Mouse (Mus musculus) ES-Bruce4 (cell line): ENCODE data around the gene Dnttip1. TPM values are rescaled to one million over a fixed set of nuclear protein-coding genes. Genes with fewer than 3 reads are reported as not detected.

Source experiments
- H3K27ac ChIP-seq: 2 replicates; pipeline ENCODE4 v1.5.1; 2012; ENCODE audit warnings: low read length, inconsistent platforms; ENCODE audit not compliant: insufficient read depth
- H3K27me3 ChIP-seq: 2 replicates; pipeline ENCODE4 v1.6.1; 2012; ENCODE audit warnings: mild to moderate bottlenecking, low read length, inconsistent platforms; ENCODE audit not compliant: control insufficient read depth, poor library complexity, insufficient read depth, severe bottlenecking
- H3K36me3 ChIP-seq: 2 replicates; pipeline ENCODE4 v1.6.1; 2012; ENCODE audit warnings: inconsistent platforms, mild to moderate bottlenecking, low read length, moderate library complexity; ENCODE audit not compliant: control insufficient read depth, poor library complexity, insufficient read depth, severe bottlenecking
- H3K4me1 ChIP-seq: one replicate; pipeline ENCODE4 v1.8.1; 2011; ENCODE audit warnings: low read length; ENCODE audit not compliant: control insufficient read depth, insufficient read depth
- H3K4me3 ChIP-seq: 2 replicates; pipeline ENCODE4 v1.5.1; 2011; ENCODE audit warnings: low read depth, mild to moderate bottlenecking, low read length
- H3K9ac ChIP-seq: 2 replicates; pipeline ENCODE4 v1.6.1; 2012; ENCODE audit warnings: low read depth, mild to moderate bottlenecking, inconsistent platforms; ENCODE audit not compliant: poor library complexity, severe bottlenecking
- H3K9me3 ChIP-seq: replicated peaks from 2 replicates; pipeline ENCODE4 v1.6.1; 2012; ENCODE audit warnings: mild to moderate bottlenecking, low read length, inconsistent platforms; ENCODE audit not compliant: control insufficient read depth, poor library complexity, insufficient read depth, severe bottlenecking
- CTCF ChIP-seq: IDR thresholded peaks from one replicate; pipeline ENCODE4 v1.8.1; 2011; ENCODE audit warnings: low read depth, low read length
- EP300 ChIP-seq: IDR thresholded peaks from 2 replicates; pipeline ENCODE4 v1.6.1; 2011; ENCODE audit warnings: low read depth, low read length; ENCODE audit not compliant: insufficient read depth
- POLR2A ChIP-seq: IDR thresholded peaks from one replicate; pipeline ENCODE4 v1.8.1; 2011; ENCODE audit warnings: low read length; ENCODE audit not compliant: insufficient read depth
- polyA plus RNA-seq: library from polyadenylated mRNA; stranded (reverse); fragments of >200 nt; gene quantifications from 2 replicates; pipeline ENCODE4 v1.2.4, GENCODE M21; 2011; ENCODE audit warnings: low read depth; ENCODE audit not compliant: missing spikeins, insufficient read depth, insufficient read length

Dnttip1 gene
- polyA plus RNA-seq, 1 experiment = 30.4 TPM

DNA sequence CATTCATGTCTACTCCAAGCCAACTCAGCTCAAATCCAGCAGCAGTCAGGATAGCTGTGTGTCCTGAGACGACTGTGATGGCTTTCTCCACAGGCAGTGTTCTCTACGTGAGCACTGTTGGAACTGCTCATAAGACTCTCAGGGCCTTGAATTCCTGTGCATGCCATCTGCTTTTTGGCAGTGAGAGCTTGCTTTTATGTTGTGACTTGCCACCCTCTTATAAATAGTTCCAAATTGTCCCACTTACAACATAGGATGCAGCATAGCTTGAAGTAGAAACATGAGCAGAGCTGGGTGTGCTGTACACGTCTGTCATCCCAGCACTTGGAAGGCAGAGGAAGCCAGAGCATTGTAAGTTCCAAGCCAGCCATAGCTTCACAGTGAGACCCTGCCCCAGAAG, 20.1 kb downstream of the Dnttip1 start:
- H3K4me3 ChIP-seq = no peak overlapping the region
- TF ChIP-seq EP300 (no peak), POLR2A (no peak), CTCF (no peak)
- H3K4me1 ChIP-seq = no peaks in the 10 kb centered on the region
- peaks cover 62% of the 10 kb centered on the region for H3K36me3 ChIP-seq
- H3K9ac ChIP-seq = no peak overlapping the region
- peaks cover 11% of the 10 kb centered on the region for H3K9me3 ChIP-seq
- H3K27me3 ChIP-seq = no peaks in the 10 kb centered on the region
- H3K27ac ChIP-seq = no peak overlapping the region

GRCm38 (mm10) chr2:164767812-164768540, 22.2 kb downstream of the Dnttip1 start:
- no peak for TF ChIP-seq POLR2A
- TF ChIP-seq EP300 = no peak
- no peak for TF ChIP-seq CTCF
- Histone ChIP-seq H3K27me3 (no peaks in the 10 kb centered on the region), H3K9me3 (no peaks in the 10 kb centered on the region), H3K4me3 (peak overlapping the region; percentile 69), H3K36me3 (peaks cover 61% of the 10 kb centered on the region), H3K4me1 (peaks cover 3% of the 10 kb centered on the region), H3K9ac (peak overlapping the region; percentile 81), H3K27ac (0 out of 2 replicates have a peak overlapping the region, but pooled peaks have one; percentile 17)

- Histone ChIP-seq H3K4me1 (peaks cover 3% of the 10 kb centered on the region), H3K27ac (peak within 1 kb of the TSS; percentile 52), H3K36me3 (peaks cover 56% of the 10 kb centered on the region), H3K4me3 (peak within 1 kb of the TSS; percentile 99), H3K9me3 (no peaks in the 10 kb centered on the region), H3K27me3 (no peaks in the 10 kb centered on the region), H3K9ac (peak within 1 kb of the TSS; percentile 92)
- peak; percentile 2 for TF ChIP-seq CTCF
- peak; percentile 78 for TF ChIP-seq POLR2A
- no peak for TF ChIP-seq EP300
Observed at GRCm38 (mm10) chr2:164769258-164770037, 23.7 kb downstream of the Dnttip1 start, which contains the start of gene Ube2c. TSS of gene Ube2c (plus strand) at chr2:164769898.

DNA sequence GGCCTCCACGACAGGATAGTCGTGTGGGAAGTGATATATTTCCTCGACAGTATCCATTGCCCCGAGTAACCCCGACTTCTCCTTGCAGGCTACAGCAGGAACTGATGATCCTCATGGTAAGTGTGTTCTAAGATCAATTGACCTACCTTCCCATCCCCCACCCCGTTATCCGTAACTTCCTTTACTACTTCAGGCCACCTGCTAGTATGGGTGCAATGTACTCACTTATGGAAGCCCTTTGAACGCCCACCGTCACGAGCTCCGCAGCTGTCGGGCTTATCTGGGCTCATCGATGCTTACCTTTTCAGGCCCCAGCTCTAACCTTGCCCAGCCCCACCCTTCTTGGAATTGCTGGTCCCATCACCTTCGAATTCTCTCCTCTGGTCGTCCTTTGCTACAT, 24.5 kb downstream of the Dnttip1 start:
- H3K27me3 ChIP-seq = no peaks in the 10 kb centered on the region
- H3K36me3 ChIP-seq = peaks cover 48% of the 10 kb centered on the region
- no peak for TF ChIP-seq EP300
- no peak for TF ChIP-seq CTCF
- peak overlapping the region; percentile 22 for H3K27ac ChIP-seq
- H3K9me3 ChIP-seq = no peaks in the 10 kb centered on the region
- peak overlapping the region; percentile 92 for H3K9ac ChIP-seq
- peaks cover 3% of the 10 kb centered on the region for H3K4me1 ChIP-seq
- peak overlapping the region; percentile 99 for H3K4me3 ChIP-seq

GRCm38 (mm10) chr2:164771123-164771522, 25.3 kb downstream of the Dnttip1 start:
- no peak overlapping the region for H3K27ac ChIP-seq

More at GRCm38 (mm10) chr2:164771123-164771522, 25.3 kb downstream of the Dnttip1 start:
- Histone ChIP-seq H3K4me3 (peak overlapping the region; percentile 99), H3K4me1 (peaks cover 3% of the 10 kb centered on the region), H3K9me3 (no peaks in the 10 kb centered on the region), H3K36me3 (peaks cover 39% of the 10 kb centered on the region), H3K27me3 (no peaks in the 10 kb centered on the region), H3K9ac (peak overlapping the region; percentile 92)
- TF ChIP-seq POLR2A (no peak), EP300 (no peak), CTCF (no peak)
